Mouse (Mus musculus) forebrain, embryonic 13.5 days (tissue): Measurements from ENCODE around the gene Chd3. TPM values are rescaled to one million over a fixed set of nuclear protein-coding genes. Genes with fewer than 3 reads are reported as not detected.

Experiments used
- ATAC-seq: fragments of 200-750 bp; cut with Nextera tagmentation; 2 replicates; pipeline ENCODE4 v1.8.0; 2017
- H3K27ac ChIP-seq: fragments of 300-500 bp; sonication (generic); 2 replicates; pipeline ENCODE4 v1.5.1; 2015; ENCODE audit warnings: inconsistent platforms, mild to moderate bottlenecking, moderate library complexity
- H3K27me3 ChIP-seq: fragments of 300-500 bp; sonication (generic); 2 replicates; pipeline ENCODE4 v1.6.1; 2015; ENCODE audit warnings: mild to moderate bottlenecking, inconsistent platforms
- H3K36me3 ChIP-seq: fragments of 300-500 bp; sonication (generic); 2 replicates; pipeline ENCODE4 v1.6.1; 2015; ENCODE audit warnings: mild to moderate bottlenecking, inconsistent platforms; ENCODE audit not compliant: poor library complexity, severe bottlenecking
- H3K4me1 ChIP-seq: fragments of 300-500 bp; sonication (generic); 2 replicates; pipeline ENCODE4 v1.6.1; 2015; ENCODE audit warnings: inconsistent platforms
- H3K4me2 ChIP-seq: fragments of 300-500 bp; sonication (generic); 2 replicates; pipeline ENCODE4 v1.6.1; 2015; ENCODE audit warnings: inconsistent platforms, mild to moderate bottlenecking, moderate library complexity
- H3K4me3 ChIP-seq: fragments of 300-500 bp; sonication (generic); 2 replicates; pipeline ENCODE4 v1.5.1; 2015; ENCODE audit warnings: mild to moderate bottlenecking, inconsistent platforms
- H3K9ac ChIP-seq: fragments of 300-500 bp; sonication (generic); 2 replicates; pipeline ENCODE4 v1.6.1; 2015; ENCODE audit warnings: mild to moderate bottlenecking, inconsistent platforms
- H3K9me3 ChIP-seq: fragments of 300-500 bp; sonication (generic); replicated peaks from 2 replicates; pipeline ENCODE4 v1.6.1; 2016; ENCODE audit warnings: inconsistent platforms
- WGBS: fragments of 180-500 bp; shearing (Covaris S2); methylation state at CpG from one replicate; pipeline ENCODE4 v1.1.7; 2015; 5-methylcytosine and 5-hydroxymethylcytosine counted together
- polyA plus RNA-seq: library from polyadenylated mRNA; unstranded; fragments of >200 nt; fragmentation: Nextera tagmentation; extraction: Ambion mirVana; gene quantifications from 2 replicates; pipeline ENCODE4 v1.2.1, GENCODE M21; 2015

The Chd3 gene
- polyA plus RNA-seq, 1 experiment from 2014 or later = 106 TPM

DNA sequence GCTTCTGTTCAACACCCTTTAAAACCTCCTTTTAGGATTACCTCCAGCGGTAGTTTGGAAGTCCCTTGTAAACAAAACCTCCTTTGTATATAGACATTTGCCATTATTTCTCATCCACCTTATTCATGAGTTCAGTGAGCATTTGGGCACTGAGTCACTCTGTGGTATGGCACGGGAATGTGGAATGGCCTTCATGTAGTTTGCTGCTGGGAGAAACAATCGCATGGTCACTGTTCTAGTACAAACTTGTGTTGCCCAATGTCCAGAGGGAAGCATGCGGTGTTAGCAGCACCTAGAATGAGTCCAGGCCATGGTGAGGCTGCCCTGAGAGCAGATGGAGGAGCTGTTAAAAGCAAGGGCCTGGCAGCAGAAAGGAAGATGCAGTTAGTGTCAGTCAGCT is 34.4 kb downstream of the Chd3 start:
- H3K4me2 ChIP-seq = no peak overlapping the region
- H3K9ac ChIP-seq = no peak overlapping the region
- peaks cover 5% of the 10 kb centered on the region; the same call in 1 of the 2 replicates for H3K27me3 ChIP-seq
- H3K4me1 ChIP-seq = peaks cover 15% of the 10 kb centered on the region
- ATAC-seq = no peak
- H3K9me3 ChIP-seq = no peaks in the 10 kb centered on the region
- 64% methylated on average over 4 of the region's 4 CpGs for WGBS
- no peak overlapping the region for H3K4me3 ChIP-seq
- no peaks in the 10 kb centered on the region for H3K36me3 ChIP-seq
- no peak overlapping the region for H3K27ac ChIP-seq

DNA sequence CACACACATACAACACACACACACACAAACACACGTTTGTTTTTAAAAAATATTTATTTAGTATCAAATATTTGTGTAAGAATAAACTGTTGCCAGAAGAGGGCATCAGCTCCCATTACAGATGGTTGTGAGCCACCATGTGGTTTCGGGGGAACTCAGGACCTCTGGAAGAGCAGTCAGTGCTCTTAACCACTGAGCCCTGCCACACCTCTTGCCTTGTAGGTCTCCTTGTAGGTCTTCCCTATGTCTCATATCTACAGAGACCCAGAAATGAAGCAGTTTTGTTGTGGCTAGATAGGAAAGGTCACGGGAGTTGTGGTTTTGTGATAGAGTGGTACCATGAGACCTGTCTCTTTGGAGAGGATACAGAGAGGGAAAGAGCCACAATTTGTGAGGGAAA is 35.3 kb downstream of the Chd3 start:
- peaks cover 6% of the 10 kb centered on the region; the same call in 1 of the 2 replicates for H3K27me3 ChIP-seq
- H3K9ac ChIP-seq = no peak overlapping the region
- H3K27ac ChIP-seq = no peak overlapping the region
- no peaks in the 10 kb centered on the region for H3K9me3 ChIP-seq
- 70% methylated on average over 3 of the region's 3 CpGs for WGBS
- no peaks in the 10 kb centered on the region for H3K36me3 ChIP-seq
- no peak for ATAC-seq
- no peak overlapping the region for H3K4me3 ChIP-seq
- peaks cover 13% of the 10 kb centered on the region for H3K4me1 ChIP-seq
- H3K4me2 ChIP-seq = no peak overlapping the region

DNA sequence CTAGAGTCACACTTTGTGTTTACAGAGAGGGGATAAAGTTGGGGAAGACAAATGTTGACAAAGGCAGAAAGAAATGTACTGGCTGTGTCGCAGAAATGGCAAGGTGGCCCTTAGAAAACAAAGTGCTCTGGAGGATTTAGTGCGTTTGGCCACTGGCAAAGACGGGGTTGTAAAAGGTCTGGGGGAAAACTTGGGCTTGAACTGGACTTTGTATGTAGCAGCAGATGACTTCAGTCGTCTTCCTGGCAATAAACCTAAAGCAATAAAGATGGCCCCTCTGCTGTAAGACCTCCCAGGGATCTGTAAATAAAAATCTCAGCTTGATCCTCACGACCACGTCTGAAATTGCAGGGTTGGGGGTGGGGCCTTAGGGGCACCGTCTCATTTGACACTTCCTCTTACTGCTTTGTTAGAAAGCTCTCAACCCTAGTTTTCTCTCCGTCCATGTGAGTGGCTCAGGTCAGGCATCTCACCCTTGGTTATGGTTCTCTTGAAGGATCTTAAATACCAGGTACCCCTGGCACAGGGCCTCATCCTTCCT is 36.4 kb downstream of the Chd3 start:
- Histone ChIP-seq H3K27ac (peak overlapping the region; percentile 81; the same call in 1 of the 2 replicates), H3K4me3 (no peak overlapping the region)

DNA sequence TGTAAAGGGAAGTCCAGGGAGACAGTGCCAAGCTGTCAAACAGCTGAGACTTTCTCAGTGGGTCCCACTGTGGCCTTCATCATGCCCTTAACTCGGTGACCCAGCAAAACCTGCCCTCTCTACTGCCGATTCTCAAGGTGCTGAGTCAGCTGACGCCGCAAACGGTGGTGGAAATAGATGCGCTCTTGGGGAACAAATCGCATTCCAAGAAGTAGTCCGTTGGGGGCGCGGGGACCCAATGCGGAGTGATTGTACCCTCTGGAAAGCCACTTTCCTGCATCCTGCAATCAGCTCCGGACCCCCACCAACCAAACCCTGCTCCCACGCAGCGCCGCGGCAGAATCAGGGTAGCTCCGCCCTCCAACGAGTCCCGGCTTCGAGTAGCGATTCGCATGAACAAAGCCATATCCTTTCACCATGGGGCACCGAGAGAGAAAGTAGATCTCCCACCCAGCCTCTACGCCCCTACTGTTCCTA is 37.2 kb downstream of the Chd3 start:
- H3K4me3 ChIP-seq = peak overlapping the region; percentile 46
- H3K36me3 ChIP-seq = no peaks in the 10 kb centered on the region
- peak overlapping the region; percentile 72 for H3K4me2 ChIP-seq
- H3K9me3 ChIP-seq = no peaks in the 10 kb centered on the region
- H3K27me3 ChIP-seq = peaks cover 19% of the 10 kb centered on the region
- peak overlapping the region; percentile 81 for H3K27ac ChIP-seq
- whole genome bisulfite sequencing = under 1% methylated on average over 24 of the region's 24 CpGs
- peak overlapping the region; percentile 70 for H3K9ac ChIP-seq
- ATAC-seq = peak; percentile 89
- peaks cover 15% of the 10 kb centered on the region for H3K4me1 ChIP-seq

More for the DNA sequence above, 36.4 kb downstream of the Chd3 start:
- Histone ChIP-seq H3K36me3 (no peaks in the 10 kb centered on the region), H3K4me2 (peak overlapping the region; percentile 72; the same call in 1 of the 2 replicates), H3K27me3 (peaks cover 11% of the 10 kb centered on the region), H3K9ac (no peak overlapping the region), H3K9me3 (no peaks in the 10 kb centered on the region), H3K4me1 (peaks cover 13% of the 10 kb centered on the region)
- 39% methylated on average over 8 of the region's 8 CpGs for WGBS
- ATAC-seq = no peak

DNA sequence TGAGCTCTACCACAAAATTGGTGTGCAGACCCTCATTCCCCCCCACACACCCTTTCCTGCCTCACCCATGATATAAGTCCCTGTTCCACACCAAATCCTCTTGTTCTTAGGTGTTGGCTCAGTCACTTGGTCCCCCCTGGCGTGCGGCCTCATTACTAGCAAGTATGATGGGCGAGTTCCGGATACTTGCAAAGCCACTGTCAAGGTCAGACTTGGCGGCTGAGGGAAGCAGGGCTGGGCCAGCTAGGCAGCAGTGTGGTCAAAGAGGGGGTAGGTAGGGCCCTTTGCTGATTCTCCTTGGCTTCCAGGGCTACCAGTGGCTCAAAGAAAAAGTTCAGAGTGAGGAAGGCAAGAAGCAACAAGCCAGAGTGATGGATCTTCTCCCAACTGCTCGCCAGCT is 38.1 kb downstream of the Chd3 start:
- Histone ChIP-seq H3K36me3 (no peaks in the 10 kb centered on the region), H3K9me3 (no peaks in the 10 kb centered on the region), H3K4me3 (peak overlapping the region; percentile 46; the same call in 1 of the 2 replicates), H3K4me2 (peak overlapping the region; percentile 72), H3K27ac (peak overlapping the region; percentile 81; the same call in 1 of the 2 replicates), H3K27me3 (peaks cover 23% of the 10 kb centered on the region), H3K9ac (no peak overlapping the region), H3K4me1 (peaks cover 22% of the 10 kb centered on the region)
- WGBS = 91% methylated on average over 6 of the region's 6 CpGs
- ATAC-seq = no peak

DNA sequence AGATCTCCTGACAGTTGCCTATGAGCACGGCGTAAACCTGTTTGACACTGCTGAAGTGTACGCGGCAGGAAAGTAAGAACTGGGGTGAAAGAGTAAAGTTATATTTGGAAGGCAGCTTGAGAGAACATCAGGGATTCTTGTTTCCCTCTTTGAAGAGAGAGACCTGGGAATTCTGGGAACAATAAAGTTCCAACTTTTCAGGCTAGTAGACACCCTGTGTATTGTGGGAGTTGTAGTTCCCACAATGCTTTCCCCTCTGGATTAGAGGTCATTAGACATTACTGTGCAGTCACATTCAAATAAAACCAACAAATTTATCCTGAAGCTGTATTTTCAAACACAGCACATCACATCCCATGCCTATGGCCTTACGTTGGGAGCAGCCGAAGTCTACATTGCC is 40.7 kb downstream of the Chd3 start:
- Histone ChIP-seq H3K4me2 (no peak overlapping the region), H3K4me3 (no peak overlapping the region), H3K9ac (no peak overlapping the region), H3K27ac (no peak overlapping the region), H3K36me3 (no peaks in the 10 kb centered on the region), H3K4me1 (peaks cover 42% of the 10 kb centered on the region), H3K27me3 (peaks cover 23% of the 10 kb centered on the region), H3K9me3 (no peaks in the 10 kb centered on the region)
- WGBS = 94% methylated on average over 6 of the region's 6 CpGs
- ATAC-seq = no peak

DNA sequence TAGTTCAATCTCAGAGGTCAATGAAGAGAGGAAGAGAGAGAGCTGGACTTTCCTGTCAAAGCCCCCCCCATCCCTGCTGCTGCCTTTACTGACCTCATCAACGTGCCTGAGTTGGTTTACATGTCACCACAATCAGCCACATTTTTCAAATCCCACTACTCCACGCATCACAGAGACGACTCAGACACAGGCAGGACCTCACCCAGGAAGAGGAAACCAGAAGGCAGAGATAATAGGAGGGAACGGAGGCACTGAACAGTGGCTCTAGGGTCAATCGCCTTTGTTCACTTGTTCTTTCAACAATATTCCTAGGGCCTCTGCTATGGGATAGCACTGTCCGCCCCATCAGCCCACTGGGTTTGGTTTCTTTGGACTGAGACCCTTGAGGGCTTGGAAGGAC is 41.6 kb downstream of the Chd3 start:
- no peaks in the 10 kb centered on the region for H3K9me3 ChIP-seq
- no peaks in the 10 kb centered on the region for H3K36me3 ChIP-seq
- H3K27ac ChIP-seq = no peak overlapping the region
- no peak overlapping the region for H3K4me3 ChIP-seq
- H3K9ac ChIP-seq = no peak overlapping the region
- no peak for ATAC-seq
- no peak overlapping the region for H3K4me2 ChIP-seq
- peaks cover 48% of the 10 kb centered on the region for H3K4me1 ChIP-seq
- H3K27me3 ChIP-seq = peaks cover 23% of the 10 kb centered on the region
- 50% methylated on average over 6 of the region's 6 CpGs for WGBS

DNA sequence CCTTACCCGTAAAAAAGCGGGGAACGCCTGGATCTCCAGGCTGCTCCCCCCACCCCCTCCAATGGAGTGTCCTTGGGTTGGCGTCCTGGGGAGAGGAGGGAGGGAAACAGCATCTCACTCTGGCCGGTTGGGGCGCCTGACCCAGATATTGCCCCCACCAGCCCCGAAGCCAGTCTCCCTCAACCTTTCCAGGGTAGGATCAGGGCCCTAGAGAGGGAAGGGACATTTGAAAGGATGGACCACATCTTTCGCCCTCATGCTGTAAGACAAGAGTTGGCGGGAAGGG is 42.1 kb downstream of the Chd3 start:
- peaks cover 49% of the 10 kb centered on the region for H3K4me1 ChIP-seq
- H3K4me3 ChIP-seq = peak overlapping the region; percentile 50; the same call in 1 of the 2 replicates
- H3K4me2 ChIP-seq = peak overlapping the region; percentile 79
- H3K27ac ChIP-seq = no peak overlapping the region
- no peak for ATAC-seq
- H3K9me3 ChIP-seq = no peaks in the 10 kb centered on the region
- 0 out of 2 replicates have a peak overlapping the region, but pooled peaks have one; percentile 3 for H3K9ac ChIP-seq
- H3K36me3 ChIP-seq = no peaks in the 10 kb centered on the region
- 11% methylated on average over 9 of the region's 9 CpGs for WGBS
- H3K27me3 ChIP-seq = peaks cover 23% of the 10 kb centered on the region

DNA sequence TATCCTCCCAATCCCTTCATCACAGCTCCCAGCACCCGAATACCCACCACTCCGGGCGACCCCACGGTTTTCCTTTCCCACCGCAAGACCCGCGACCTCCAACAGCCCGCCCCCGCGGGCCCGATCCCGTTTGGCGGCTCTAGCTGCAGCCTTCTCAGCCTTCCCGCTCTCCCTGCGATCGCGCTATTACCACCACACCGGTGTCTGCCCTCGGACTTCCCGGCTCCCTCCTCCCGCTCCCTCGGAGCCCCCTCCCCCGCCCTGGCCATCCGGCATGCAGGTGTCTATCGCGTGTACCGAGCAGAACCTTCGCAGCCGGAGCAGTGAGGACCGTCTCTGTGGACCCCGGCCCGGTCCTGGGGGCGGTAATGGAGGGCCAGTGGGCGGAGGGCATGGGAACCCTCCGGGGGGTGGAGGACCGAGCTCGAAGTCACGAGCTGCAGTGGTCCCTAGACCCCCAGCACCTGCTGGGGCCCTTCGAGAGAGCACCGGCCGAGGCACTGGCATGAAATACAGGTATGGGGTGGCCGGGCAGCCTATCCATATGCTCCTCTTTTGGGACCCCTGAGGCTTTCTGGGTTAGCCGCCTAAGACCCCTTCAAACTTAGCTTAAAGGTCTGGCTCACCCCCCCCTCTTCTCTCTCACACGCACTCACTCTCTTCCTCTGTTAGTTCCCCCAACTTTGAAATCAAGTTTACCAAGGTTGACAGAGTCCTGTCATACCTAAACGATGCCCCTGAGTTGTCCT is 42.6 kb downstream of the Chd3 start:
- H3K9ac ChIP-seq = peak overlapping the region; percentile 68
- 0 out of 2 replicates have a peak overlapping the region, but pooled peaks have one; percentile 15 for H3K27ac ChIP-seq
- no peaks in the 10 kb centered on the region for H3K36me3 ChIP-seq
- peaks cover 23% of the 10 kb centered on the region for H3K27me3 ChIP-seq
- H3K4me1 ChIP-seq = peaks cover 51% of the 10 kb centered on the region
- WGBS = 1% methylated on average over 45 of the region's 45 CpGs
- H3K4me3 ChIP-seq = peak overlapping the region; percentile 50
- peak overlapping the region; percentile 79 for H3K4me2 ChIP-seq
- no peaks in the 10 kb centered on the region for H3K9me3 ChIP-seq
- 0 out of 2 replicates have a peak, but pooled peaks have one; percentile 9 for ATAC-seq

DNA sequence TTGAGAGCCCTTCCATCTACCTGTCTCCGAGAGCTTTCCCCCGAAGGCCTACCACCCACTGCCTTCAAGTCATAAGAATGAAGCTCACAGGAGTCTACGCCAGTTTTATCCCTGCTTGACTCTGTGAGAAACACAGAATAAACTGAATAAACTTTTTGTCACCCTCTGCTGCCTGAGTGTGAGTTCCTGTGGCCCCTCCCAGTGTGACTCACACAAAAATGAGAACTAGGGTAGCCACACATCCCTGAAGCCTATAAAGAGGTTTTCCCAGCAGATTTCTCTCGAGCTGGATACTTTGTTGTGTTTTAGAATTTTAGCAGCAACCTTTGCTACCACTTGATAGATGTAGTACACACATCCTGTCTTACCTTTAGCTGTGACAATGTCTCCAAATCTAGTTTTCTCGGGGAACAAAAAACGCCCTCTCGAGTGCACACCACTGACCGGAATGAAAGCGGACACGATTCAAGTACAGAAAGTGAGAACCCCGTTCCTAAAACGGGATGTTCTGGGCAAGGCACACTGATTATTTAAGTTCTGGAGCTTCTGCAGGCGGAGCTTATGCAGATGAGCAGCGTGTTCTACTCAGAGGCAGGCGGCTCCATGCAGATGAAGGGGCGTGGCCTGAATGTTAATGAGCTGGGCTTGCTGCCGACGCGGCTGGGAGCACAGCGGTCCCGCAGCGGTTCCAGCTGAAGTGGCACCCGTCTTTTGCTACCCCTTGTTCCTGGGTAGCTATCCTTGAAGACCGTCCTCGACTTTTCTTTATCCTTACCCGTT is 43.4 kb downstream of the Chd3 start, which contains the start of gene Kcnab3:
Gene Kcnab3, plus strand, starts transcription at position 631 of the 780 bp plus-strand sequence.
- Histone ChIP-seq H3K4me2 (peak within 1 kb of the TSS; percentile 79), H3K4me1 (peaks cover 52% of the 10 kb centered on the region), H3K9me3 (no peaks in the 10 kb centered on the region), H3K4me3 (peak within 1 kb of the TSS; percentile 52), H3K9ac (peak within 1 kb of the TSS; percentile 68), H3K27ac (peak within 1 kb of the TSS; percentile 15; the same call in 1 of the 2 replicates), H3K27me3 (peaks cover 23% of the 10 kb centered on the region), H3K36me3 (peaks cover 3% of the 10 kb centered on the region; the same call in 1 of the 2 replicates)
- WGBS = 11% methylated on average over 26 of the region's 26 CpGs
- peak; percentile 68 for ATAC-seq

DNA sequence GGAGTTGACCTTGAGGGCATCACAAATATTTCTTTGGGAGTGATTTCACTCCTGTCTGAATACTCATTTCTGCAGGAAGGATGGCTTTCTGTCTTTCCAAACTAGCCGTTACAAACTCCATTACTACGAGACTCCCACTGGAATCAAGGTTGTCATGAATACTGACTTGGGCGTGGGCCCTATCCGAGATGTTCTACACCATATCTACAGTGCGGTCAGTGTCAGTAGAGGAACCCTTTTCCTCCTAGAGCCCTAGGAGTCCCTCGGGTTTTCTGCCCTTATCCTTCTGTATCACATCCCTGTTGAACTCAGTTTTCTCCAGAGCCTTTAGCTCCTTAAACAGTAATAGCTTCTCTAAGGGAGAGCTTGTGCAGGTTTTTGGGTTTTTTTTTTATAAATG is 44.5 kb downstream of the Chd3 start:
- peak overlapping the region; percentile 23; the same call in 1 of the 2 replicates for H3K9ac ChIP-seq
- H3K4me1 ChIP-seq = peaks cover 55% of the 10 kb centered on the region
- H3K27me3 ChIP-seq = peaks cover 23% of the 10 kb centered on the region
- H3K27ac ChIP-seq = no peak overlapping the region
- H3K9me3 ChIP-seq = no peaks in the 10 kb centered on the region
- H3K4me3 ChIP-seq = peak overlapping the region; percentile 52
- 84% methylated on average over 6 of the region's 6 CpGs for WGBS
- ATAC-seq = no peak
- H3K36me3 ChIP-seq = peaks cover 14% of the 10 kb centered on the region
- H3K4me2 ChIP-seq = peak overlapping the region; percentile 79
